Mouse (Mus musculus) frontal cortex, adult (tissue): ENCODE measurements at regions not wholly inside any gene's neighbourhood (a gene's known extent, or its start where the extent isn't known, plus 50 kb on each side); places are given as distances from the start of the nearest gene placed in this dataset.

Source experiments
- ATAC-seq: cut with Nextera tagmentation; 2 replicates; pipeline ENCODE4 v1.9.2; 2017; ENCODE audit warnings: mild to moderate bottlenecking, moderate library complexity, mixed read lengths; ENCODE audit not compliant: low TSS enrichment

GRCm38 (mm10) chr8:49396519-49396918 lies 552.8 kb upstream of the Tenm3 start:
- no peak for ATAC-seq

- no peak for ATAC-seq
Observed at GRCm38 (mm10) chr8:49395029-49395428, 551.3 kb upstream of the Tenm3 start.

GRCm38 (mm10) chr8:49389525-49389924 lies 545.8 kb upstream of the Tenm3 start:
- no peak for ATAC-seq

GRCm38 (mm10) chr8:49387587-49387986 lies 543.8 kb upstream of the Tenm3 start:
- ATAC-seq, result no peak

- no peak for ATAC-seq
Observed at GRCm38 (mm10) chr8:49372686-49373085, 528.9 kb upstream of the Tenm3 start.

GRCm38 (mm10) chr8:49362682-49363081 lies 518.9 kb upstream of the Tenm3 start:
- no peak for ATAC-seq

GRCm38 (mm10) chr8:49361443-49361842 lies 517.7 kb upstream of the Tenm3 start:
- no peak for ATAC-seq

GRCm38 (mm10) chr8:49360121-49360520 lies 516.4 kb upstream of the Tenm3 start:
- ATAC-seq, result no peak

- no peak for ATAC-seq
Observed at GRCm38 (mm10) chr8:49359671-49360070, 515.9 kb upstream of the Tenm3 start.

- ATAC-seq, result peak; percentile 70
Observed at GRCm38 (mm10) chr8:49348602-49349001, 504.9 kb upstream of the Tenm3 start.

GRCm38 (mm10) chr8:49338716-49339115 lies 495.0 kb upstream of the Tenm3 start:
- no peak for ATAC-seq

- ATAC-seq, result no peak
Observed at GRCm38 (mm10) chr8:49326980-49327379, 483.2 kb upstream of the Tenm3 start.

- no peak for ATAC-seq
Observed at GRCm38 (mm10) chr8:49321404-49321803, 477.7 kb upstream of the Tenm3 start.

- ATAC-seq, result no peak
Observed at GRCm38 (mm10) chr8:49313483-49314278, 469.9 kb upstream of the Tenm3 start.

GRCm38 (mm10) chr8:49312816-49313215 lies 469.1 kb upstream of the Tenm3 start:
- no peak for ATAC-seq

- ATAC-seq, result no peak
Observed at GRCm38 (mm10) chr8:49282401-49282800, 438.6 kb upstream of the Tenm3 start.

- no peak for ATAC-seq
Observed at GRCm38 (mm10) chr8:49281254-49281653, 437.5 kb upstream of the Tenm3 start.

- ATAC-seq, result no peak
Observed at GRCm38 (mm10) chr8:49274031-49274430, 430.3 kb upstream of the Tenm3 start.

GRCm38 (mm10) chr8:49273109-49273508 lies 429.4 kb upstream of the Tenm3 start:
- no peak for ATAC-seq

GRCm38 (mm10) chr8:49263416-49263815 lies 419.7 kb upstream of the Tenm3 start:
- ATAC-seq, result no peak

GRCm38 (mm10) chr8:49262797-49263196 lies 419.0 kb upstream of the Tenm3 start:
- no peak for ATAC-seq

- peak; percentile 86 for ATAC-seq
Observed at GRCm38 (mm10) chr8:49255954-49256353, 412.2 kb upstream of the Tenm3 start.

- no peak for ATAC-seq
Observed at GRCm38 (mm10) chr8:49254311-49254828, 410.6 kb upstream of the Tenm3 start.

- no peak for ATAC-seq
Observed at GRCm38 (mm10) chr8:49243002-49243401, 399.3 kb upstream of the Tenm3 start.
